Mouse (Mus musculus): Measurements from ENCODE around the gene Prrg2. TPM values are rescaled to one million over a fixed set of nuclear protein-coding genes. Genes with fewer than 3 reads are reported as not detected.
"Not testable (repeated sequence)": the region's sequence is repeated elsewhere in the genome, so short reads cannot be mapped to it uniquely, and the experiment has no call there.

The Prrg2 gene
- polyA plus RNA-seq (2016; fragmentation: Nextera tagmentation; extraction: Ambion mirVana), result 15.9 and 17.8 TPM in 2 replicates

DNA sequence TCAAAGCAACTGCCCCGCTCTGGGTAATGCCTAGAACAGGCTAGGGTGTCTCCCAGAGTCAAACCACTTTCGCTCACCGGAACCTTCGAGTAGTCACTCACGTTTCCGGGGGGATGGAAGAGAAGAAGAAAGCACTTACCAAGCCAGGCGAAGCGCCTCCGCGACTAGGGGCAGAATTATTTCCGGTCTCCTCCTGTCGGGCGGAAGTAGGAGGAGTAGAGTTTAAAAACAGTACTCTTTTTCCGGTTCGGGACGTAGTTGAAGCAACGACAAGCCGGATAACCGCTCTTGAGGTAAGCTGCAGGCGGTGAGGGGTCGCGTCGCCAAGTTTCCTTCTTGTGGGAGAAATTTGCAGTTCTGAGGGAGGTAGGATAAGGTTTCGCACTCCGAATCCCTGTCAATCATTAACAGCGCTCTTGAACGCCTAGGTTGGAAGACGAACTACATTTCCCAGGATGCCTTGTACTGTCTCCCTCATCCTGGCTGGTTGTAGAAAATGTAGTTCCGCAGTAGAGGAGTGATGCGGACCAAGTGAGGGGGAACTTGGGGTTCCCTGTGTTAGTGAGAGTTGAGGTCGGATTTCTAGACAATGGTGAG lies at the start of gene Prrg2, which contains the start of gene Nosip:
Gene Prrg2, minus strand, starts transcription at position 439 of the 597 bp plus-strand sequence.
Gene Nosip, plus strand, starts transcription at position 191 of the 597 bp plus-strand sequence.
- WGBS, result under 1% methylated on average over 31 of the region's 31 CpGs
- no peaks in the 10 kb centered on the region for H3K9me3 ChIP-seq
- no peaks in the 10 kb centered on the region for H3K36me3 ChIP-seq
- H3K4me2 ChIP-seq (replicated peaks), result peak within 1 kb of the TSS; percentile 66
- ATAC-seq (ENCODE audit: low FRiP score, low read depth), result peak; percentile 86
- H3K27ac ChIP-seq (replicated peaks), result peak within 1 kb of the TSS; percentile 83
- H3K9ac ChIP-seq (replicated peaks), result peak within 1 kb of the TSS; percentile 50
- peak within 1 kb of the TSS; percentile 65 for H3K4me3 ChIP-seq
- H3K27me3 ChIP-seq, result no peaks in the 10 kb centered on the region
- H3K4me1 ChIP-seq, result peaks cover 28% of the 10 kb centered on the region

- Histone ChIP-seq H3K27ac (replicated peaks) (no peak overlapping the region), H3K4me3 (no peak overlapping the region), H3K9ac (replicated peaks) (no peak overlapping the region), H3K27me3 (no peaks in the 10 kb centered on the region), H3K4me2 (replicated peaks) (no peak overlapping the region), H3K36me3 (no peaks in the 10 kb centered on the region), H3K9me3 (no peaks in the 10 kb centered on the region), H3K4me1 (no peaks in the 10 kb centered on the region)
- no peak for ATAC-seq (ENCODE audit: low FRiP score, low read depth)
- 67% methylated on average over 2 of the region's 2 CpGs for WGBS
Measured at GRCm38 (mm10) chr7:45111940-45112339, 49.5 kb upstream of the Prrg2 start.

DNA sequence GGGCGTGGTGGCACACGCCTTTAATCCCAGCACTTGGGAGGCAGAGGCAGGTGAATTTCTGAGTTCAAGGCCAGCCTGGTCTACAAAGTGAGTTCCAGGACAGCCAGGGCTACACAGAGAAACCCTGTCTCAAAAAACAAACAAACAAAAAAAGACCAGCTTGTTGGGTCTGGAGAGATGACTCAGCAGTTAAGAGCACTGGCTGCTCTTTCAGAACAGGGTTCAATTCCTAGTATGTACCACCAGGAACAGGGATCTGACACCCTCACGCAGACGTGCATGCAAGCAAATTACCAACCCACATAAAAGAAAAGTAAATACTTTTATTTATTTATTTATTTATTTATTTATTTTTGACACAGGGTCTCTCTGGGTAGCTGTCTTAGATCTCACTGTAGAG lies 47.6 kb upstream of the Prrg2 start:
- not testable (repeated sequence) for H3K27me3 ChIP-seq; H3K4me1 ChIP-seq; H3K4me2 ChIP-seq (replicated peaks); H3K9me3 ChIP-seq; ATAC-seq (ENCODE audit: low FRiP score, low read depth); H3K27ac ChIP-seq (replicated peaks); H3K36me3 ChIP-seq; H3K4me3 ChIP-seq; H3K9ac ChIP-seq (replicated peaks)
- 91% methylated on average over 4 of the region's 4 CpGs for WGBS

DNA sequence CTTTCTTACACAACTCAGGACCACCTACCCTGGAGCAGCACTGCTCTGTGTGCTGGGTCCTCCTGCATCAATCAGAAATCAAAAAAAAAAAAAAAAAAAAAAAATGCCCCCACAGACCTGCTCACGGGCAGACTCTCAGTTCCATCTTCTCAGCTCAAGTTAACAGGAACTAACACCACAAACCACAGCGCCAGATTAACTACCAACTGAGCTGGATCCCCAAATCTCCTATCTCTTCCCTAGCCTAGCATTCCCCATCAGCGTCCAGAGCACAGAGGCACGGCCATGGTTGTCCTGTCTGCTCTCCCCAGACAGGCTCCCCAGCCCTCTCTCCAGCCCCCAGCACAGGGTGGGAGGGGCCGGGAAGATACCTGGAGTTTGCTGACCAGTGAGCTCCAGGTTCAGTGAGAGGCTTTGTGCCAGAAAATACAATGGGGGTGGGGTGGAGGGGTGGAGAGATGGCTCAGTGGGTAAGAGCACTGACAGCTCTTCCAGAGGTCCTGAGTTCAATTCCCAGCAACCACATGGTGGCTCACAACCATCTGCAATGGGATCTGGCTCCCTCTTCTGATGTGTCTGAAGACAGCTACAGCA lies 44.7 kb upstream of the Prrg2 start:
- Histone ChIP-seq H3K4me3 (no peak overlapping the region), H3K4me2 (replicated peaks) (no peak overlapping the region), H3K27ac (replicated peaks) (no peak overlapping the region), H3K4me1 (peaks cover 6% of the 10 kb centered on the region; the same call in 1 of the 2 replicates), H3K36me3 (no peaks in the 10 kb centered on the region), H3K9me3 (no peaks in the 10 kb centered on the region), H3K27me3 (no peaks in the 10 kb centered on the region), H3K9ac (replicated peaks) (no peak overlapping the region)
- 46% methylated on average over 5 of the region's 5 CpGs for whole genome bisulfite sequencing
- no peak for ATAC-seq (ENCODE audit: low FRiP score, low read depth)

- peaks cover 6% of the 10 kb centered on the region; the same call in 1 of the 2 replicates for H3K4me1 ChIP-seq
- H3K4me2 ChIP-seq (replicated peaks), result no peak overlapping the region
- WGBS, result 12% methylated on average over 6 of the region's 6 CpGs
- no peak overlapping the region for H3K9ac ChIP-seq (replicated peaks)
- ATAC-seq (ENCODE audit: low FRiP score, low read depth), result no peak
- H3K9me3 ChIP-seq, result no peaks in the 10 kb centered on the region
- no peaks in the 10 kb centered on the region for H3K36me3 ChIP-seq
- no peak overlapping the region for H3K27ac ChIP-seq (replicated peaks)
- no peak overlapping the region for H3K4me3 ChIP-seq
- no peaks in the 10 kb centered on the region for H3K27me3 ChIP-seq
Measured at GRCm38 (mm10) chr7:45106441-45106840, 44.0 kb upstream of the Prrg2 start.

- Histone ChIP-seq H3K27me3 (no peaks in the 10 kb centered on the region), H3K9me3 (no peaks in the 10 kb centered on the region), H3K27ac (replicated peaks) (no peak overlapping the region), H3K9ac (replicated peaks) (no peak overlapping the region), H3K4me3 (no peak overlapping the region), H3K4me2 (replicated peaks) (no peak overlapping the region), H3K36me3 (no peaks in the 10 kb centered on the region), H3K4me1 (peaks cover 6% of the 10 kb centered on the region; the same call in 1 of the 2 replicates)
- WGBS, result 82% methylated on average over 8 of the region's 8 CpGs
- no peak for ATAC-seq (ENCODE audit: low FRiP score, low read depth)
Measured at GRCm38 (mm10) chr7:45105491-45105890, 43.0 kb upstream of the Prrg2 start.

DNA sequence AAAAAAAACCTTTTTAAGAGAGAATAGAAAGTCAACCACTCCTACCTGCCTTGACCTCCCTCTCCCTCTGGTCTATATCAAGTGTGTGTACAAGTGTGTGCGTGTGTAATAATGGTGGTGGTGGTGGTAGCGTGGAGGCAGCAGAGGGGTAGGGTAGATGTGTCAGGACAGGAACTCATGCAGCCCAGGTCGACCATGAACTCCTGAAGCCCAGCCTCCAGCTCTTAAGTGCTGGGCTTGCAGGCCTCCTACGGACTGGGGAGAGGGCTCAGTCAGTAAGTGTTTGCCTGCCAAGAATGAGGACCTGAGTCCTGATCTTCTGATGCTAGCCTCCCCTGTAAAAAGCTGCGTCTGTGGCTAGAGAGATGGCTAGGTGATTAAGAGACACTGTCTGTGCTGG lies 42.5 kb upstream of the Prrg2 start:
- ATAC-seq (ENCODE audit: low FRiP score, low read depth), result no peak
- Histone ChIP-seq H3K9me3 (no peaks in the 10 kb centered on the region), H3K4me3 (no peak overlapping the region), H3K4me1 (peaks cover 6% of the 10 kb centered on the region; the same call in 1 of the 2 replicates), H3K9ac (replicated peaks) (no peak overlapping the region), H3K4me2 (replicated peaks) (no peak overlapping the region), H3K27ac (replicated peaks) (no peak overlapping the region), H3K27me3 (no peaks in the 10 kb centered on the region), H3K36me3 (no peaks in the 10 kb centered on the region)
- 80% methylated on average over 5 of the region's 5 CpGs for WGBS

- Histone ChIP-seq H3K36me3 (no peaks in the 10 kb centered on the region), H3K27me3 (no peaks in the 10 kb centered on the region), H3K4me3 (no peak within 1 kb of the TSS), H3K4me2 (replicated peaks) (no peak within 1 kb of the TSS), H3K9me3 (no peaks in the 10 kb centered on the region), H3K27ac (replicated peaks) (no peak within 1 kb of the TSS), H3K4me1 (peaks cover 6% of the 10 kb centered on the region; the same call in 1 of the 2 replicates), H3K9ac (replicated peaks) (no peak within 1 kb of the TSS)
- ATAC-seq (ENCODE audit: low FRiP score, low read depth), result no peak
- WGBS, result 78% methylated on average over 7 of the region's 7 CpGs
Measured at GRCm38 (mm10) chr7:45103652-45104180, 41.2 kb upstream of the Prrg2 start, which contains the start of gene Fcgrt. TSS of gene Fcgrt (minus strand) at chr7:45103851.

GRCm38 (mm10) chr7:45102940-45103585 lies 40.6 kb upstream of the Prrg2 start:
- ATAC-seq (ENCODE audit: low FRiP score, low read depth), result no peak
- 88% methylated on average over 9 of the region's 9 CpGs for WGBS
- no peaks in the 10 kb centered on the region for H3K27me3 ChIP-seq
- peaks cover 6% of the 10 kb centered on the region; the same call in 1 of the 2 replicates for H3K4me1 ChIP-seq
- H3K9ac ChIP-seq (replicated peaks), result no peak overlapping the region
- H3K9me3 ChIP-seq, result no peaks in the 10 kb centered on the region
- H3K4me2 ChIP-seq (replicated peaks), result no peak overlapping the region
- H3K27ac ChIP-seq (replicated peaks), result no peak overlapping the region
- no peak overlapping the region for H3K4me3 ChIP-seq
- H3K36me3 ChIP-seq, result no peaks in the 10 kb centered on the region

- Histone ChIP-seq H3K4me1 (peaks cover 6% of the 10 kb centered on the region; the same call in 1 of the 2 replicates), H3K27me3 (no peaks in the 10 kb centered on the region), H3K36me3 (no peaks in the 10 kb centered on the region), H3K4me3 (no peak overlapping the region), H3K27ac (replicated peaks) (no peak overlapping the region), H3K9ac (replicated peaks) (no peak overlapping the region), H3K9me3 (no peaks in the 10 kb centered on the region), H3K4me2 (replicated peaks) (no peak overlapping the region)
- no peak for ATAC-seq (ENCODE audit: low FRiP score, low read depth)
- WGBS, result 92% methylated on average over 11 of the region's 11 CpGs
Measured at GRCm38 (mm10) chr7:45102441-45102840, 40.0 kb upstream of the Prrg2 start.

- H3K4me1 ChIP-seq, result no peaks in the 10 kb centered on the region
- 94% methylated on average over 6 of the region's 6 CpGs for WGBS
- no peak overlapping the region for H3K4me2 ChIP-seq (replicated peaks)
- no peak overlapping the region for H3K4me3 ChIP-seq
- no peak overlapping the region for H3K9ac ChIP-seq (replicated peaks)
- H3K27me3 ChIP-seq, result no peaks in the 10 kb centered on the region
- no peaks in the 10 kb centered on the region for H3K9me3 ChIP-seq
- H3K27ac ChIP-seq (replicated peaks), result no peak overlapping the region
- no peak for ATAC-seq (ENCODE audit: low FRiP score, low read depth)
- no peaks in the 10 kb centered on the region for H3K36me3 ChIP-seq
Measured at GRCm38 (mm10) chr7:45100046-45100445, 37.6 kb upstream of the Prrg2 start.
